Mouse (Mus musculus) hindlimb bud, embryonic 11.5 days (tissue): ENCODE results near the gene Fry.

ENCODE experiments used
- DNase-seq: peaks from one replicate; pipeline ENCODE4 v3.0.0-alpha.2; 2012; ENCODE audit warnings: low read depth, low spot score; ENCODE audit errors: extremely low spot score

Fry gene

DNA sequence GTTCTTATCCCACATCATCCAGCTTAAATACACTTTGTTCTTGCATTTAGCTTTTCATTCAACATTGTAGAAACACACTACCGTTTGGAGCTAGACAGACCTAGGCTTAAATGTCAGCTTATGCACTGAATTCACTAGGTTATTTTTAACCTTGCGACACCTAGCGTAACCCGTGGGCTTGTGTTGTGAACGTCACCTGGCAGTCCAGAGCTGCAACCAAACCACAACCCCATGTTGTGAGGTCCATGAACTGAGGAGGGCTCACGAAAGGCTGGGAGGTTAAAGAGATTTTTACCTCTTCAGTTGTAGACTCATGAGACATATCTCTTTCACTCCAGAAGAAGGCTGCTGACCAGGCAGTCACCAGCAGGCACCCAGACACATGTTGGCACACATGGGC, 210.2 kb downstream of the Fry start:
- no peak for DNase-seq

DNA sequence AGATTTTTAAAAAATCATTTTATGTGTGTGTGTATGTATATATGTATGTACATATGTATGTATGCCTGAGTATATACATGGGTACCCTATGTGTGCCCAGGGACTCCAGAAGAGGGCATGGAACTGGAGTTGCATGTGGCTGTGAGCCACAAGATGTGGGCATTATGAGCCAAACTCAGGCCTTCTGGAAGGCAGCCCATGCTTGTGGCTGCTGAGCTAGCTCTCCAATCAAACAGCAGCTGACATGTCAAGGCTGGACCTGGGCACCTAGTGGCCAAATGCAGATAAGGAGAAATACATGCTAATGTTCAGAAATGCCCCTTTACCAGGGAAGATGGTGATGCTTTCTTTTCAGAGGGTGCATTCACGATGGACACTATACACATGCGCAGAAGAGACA, 213.4 kb downstream of the Fry start:
- DNase-seq, result no peak

DNA sequence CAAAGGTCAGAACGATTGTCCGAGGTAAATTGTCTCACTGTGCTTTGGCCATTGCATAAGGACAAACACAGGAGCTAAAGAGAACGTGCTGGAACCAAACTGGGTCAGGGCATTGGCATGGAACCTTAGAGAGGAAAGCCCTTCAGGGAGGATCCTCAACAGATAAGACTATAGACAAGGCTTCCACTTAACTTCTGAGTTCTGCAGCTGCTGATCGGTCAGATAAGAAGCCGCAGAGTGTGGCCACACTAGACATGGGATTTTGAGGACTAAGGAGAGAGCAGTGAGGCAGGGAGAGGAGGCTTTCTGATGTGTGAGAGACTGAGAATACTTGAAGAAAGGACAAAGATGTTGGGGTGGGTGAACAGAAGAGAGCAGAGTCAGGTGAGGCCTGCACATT, 214.4 kb downstream of the Fry start:
- no peak for DNase-seq

DNA sequence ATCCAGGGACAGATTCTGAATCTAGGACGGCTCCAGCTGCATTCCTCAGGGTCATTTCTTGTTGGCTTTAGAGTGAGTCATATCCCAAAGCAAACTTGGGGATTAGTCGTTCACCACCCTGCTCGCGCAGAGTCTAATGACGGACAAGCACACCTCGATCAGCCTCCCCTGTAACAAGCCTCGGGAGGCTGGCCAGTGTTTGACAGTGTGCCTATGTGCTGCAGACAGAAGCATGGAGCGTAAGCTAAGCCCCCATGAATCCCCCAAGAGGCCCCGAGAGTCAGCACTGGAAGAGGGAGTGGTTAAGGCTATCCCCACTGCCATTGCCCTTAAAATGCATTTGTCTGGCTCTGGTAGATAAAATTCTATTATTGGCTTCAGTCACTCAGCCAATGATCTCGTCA, 214.9 kb downstream of the Fry start:
- no peak for DNase-seq

DNA sequence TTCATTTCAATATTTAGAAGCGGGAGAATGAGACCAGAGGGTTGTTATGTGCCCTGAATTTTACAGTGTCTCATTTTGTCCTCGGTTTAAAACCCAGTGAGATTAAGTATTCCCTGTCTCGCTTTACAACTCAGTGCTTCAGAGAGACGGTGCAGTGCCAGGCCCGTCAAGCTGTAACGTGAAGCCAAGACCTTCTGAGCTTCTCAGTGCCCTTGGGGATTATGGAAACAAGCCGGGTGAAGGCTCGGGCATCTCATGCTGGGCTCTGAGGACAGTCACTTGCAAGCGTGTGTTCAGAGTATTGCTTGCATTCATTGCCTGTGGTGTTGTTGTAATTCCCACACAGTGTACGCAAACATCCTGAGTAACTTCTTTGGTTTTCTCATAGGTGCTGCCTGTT, 218.0 kb downstream of the Fry start:
- DNase-seq, result no peak

DNA sequence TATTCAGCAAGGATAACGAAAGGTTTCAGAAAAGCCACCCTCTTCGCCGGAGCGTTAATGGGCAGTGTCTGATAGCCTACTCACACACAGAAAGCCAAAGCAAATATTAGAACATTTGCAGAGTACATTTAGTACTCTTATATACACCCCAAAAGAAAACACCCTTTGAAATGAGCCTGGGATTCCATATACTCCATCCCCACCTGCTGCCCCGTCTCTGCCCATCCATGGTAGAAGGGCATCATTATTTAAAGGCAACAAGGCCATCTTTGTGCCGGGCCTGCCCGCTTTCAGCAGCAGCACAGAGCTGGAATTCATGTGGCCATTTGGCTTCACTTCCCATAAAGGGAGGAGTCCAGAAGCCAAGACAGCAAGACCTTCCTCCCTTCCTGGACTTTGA, 219.3 kb downstream of the Fry start:
- DNase-seq, result no peak

DNA sequence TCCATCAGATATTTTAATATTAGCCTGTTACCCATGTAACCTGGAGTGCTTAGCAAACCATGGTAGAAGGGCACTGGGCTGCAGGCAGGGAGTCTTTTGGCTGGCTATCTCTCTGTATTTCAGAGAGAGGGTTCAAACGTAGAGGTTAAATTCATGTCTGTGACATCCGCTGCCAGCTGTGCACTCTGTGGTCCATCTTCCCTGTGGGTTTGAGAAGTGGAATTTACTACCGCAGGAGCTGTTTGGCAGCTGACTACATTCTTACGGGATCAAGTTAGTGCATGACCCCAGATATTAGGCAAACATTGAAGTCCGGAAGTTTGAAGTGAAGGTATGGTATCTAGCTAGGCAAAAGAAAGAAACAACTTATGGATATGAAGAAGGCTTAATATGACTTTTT, 222.5 kb downstream of the Fry start:
- no peak for DNase-seq

DNA sequence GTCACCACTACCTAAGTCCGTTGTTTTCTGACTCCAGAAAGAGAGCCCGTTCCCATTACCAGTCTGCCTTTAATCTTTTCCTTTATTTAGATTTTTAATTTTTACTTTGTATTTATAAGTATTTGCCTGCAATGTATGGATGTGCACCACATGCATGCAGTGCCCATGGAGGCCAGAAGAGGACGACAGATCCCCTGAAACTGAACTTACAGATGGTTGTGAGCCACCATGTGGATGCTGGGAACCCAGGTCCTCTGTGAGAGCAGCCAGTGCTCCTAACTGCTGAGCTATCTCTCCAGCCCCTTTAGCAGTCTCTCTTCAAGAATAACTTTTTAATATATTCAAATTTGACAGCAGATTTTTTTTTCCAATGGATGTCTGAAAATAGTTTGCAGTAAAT, 223.7 kb downstream of the Fry start:
- DNase-seq, result no peak

DNA sequence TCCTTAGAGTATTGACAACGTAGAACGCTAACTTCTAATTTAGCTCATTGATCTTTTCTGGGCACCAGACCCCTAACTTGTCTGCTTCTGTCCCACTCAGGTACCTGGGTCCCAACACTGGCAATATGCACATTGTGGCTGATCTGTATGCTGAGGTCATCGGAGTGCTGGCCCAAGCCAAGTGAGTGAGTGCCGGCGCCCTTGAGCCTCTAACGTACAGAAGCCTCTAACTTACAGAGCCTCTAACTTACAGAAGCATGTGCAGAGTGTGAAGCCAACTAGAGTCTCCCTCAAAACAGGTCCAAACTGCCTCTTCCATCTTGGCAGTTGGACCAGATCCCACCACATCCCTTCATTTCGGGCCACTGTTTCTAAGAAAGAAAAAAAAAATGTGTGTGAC, 227.5 kb downstream of the Fry start:
- DNase-seq, result no peak

DNA sequence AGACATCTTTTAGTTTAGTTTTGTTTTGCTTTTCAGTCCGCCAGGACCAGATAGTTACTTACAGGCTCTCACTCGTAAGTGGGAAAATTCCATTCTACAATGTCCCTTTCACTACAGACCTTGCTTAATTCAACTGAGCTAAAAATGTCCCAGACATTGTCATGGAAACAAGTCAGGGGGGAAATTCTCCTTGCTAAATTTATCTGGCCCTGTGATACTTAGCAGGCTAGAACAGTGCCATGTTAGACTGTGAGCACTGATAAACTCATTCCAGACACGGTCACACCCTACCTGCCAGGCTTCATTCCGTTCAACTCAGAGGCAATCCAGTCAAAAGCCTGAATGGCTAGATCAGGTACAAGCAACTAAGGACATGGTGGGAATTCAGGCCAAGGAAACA, 227.9 kb downstream of the Fry start:
- no peak for DNase-seq

DNA sequence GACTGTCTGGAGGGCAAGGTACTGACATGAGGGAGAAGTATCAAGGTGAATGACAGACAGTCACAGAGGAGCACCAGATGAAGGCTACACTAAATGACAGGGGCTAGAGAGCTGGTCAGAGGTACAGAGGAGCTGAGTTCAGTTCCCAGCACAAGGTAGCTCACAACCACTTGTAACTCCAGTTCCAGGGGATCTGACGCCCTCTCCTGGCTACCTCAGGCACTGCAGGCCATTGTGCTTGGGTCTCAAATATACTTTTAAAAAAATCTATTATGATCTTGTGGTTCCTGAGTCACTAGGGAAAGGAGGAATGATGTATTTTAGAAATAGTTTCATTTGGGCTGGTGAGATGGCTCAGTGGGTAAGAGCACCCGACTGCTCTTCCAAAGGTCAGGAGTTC, 229.4 kb downstream of the Fry start:
- no peak for DNase-seq

DNA sequence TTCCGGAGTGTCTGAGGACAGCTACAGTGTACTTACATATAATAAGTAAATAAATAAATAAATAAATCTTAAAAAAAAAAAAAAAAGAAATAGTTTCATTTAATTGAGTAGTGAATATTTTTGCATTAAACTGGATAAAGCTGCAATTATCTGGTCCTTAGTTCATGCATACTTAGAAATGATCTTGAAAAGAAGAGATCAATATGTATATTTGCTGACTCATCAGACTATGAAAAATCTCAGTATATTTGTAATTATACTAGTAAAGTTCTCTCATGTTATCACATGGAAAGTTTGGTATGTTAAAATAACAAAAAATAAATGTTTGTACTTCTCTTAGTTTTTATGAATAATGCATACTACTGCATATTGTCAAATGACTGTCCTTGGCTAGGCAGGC, 229.9 kb downstream of the Fry start:
- DNase-seq, result no peak

DNA sequence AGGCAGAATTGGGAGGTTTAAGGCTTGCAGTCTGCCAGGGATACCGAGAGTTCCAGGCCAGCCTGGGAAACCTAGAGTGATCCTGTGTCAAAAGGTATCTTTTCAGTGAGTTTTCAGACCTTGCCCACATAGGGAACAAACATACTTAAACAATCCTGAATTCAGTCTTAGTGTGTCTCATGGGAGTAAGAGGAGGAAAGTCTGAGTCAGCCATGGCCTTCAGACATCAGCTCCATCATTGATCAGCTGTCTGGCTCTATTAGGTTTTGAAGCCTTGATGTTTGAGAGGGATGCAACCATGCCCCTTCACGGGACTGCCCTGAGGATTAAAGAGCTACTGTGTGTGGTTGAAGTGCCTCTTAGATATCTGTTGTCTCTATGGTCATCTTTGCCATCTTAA, 232.7 kb downstream of the Fry start:
- no peak for DNase-seq

DNA sequence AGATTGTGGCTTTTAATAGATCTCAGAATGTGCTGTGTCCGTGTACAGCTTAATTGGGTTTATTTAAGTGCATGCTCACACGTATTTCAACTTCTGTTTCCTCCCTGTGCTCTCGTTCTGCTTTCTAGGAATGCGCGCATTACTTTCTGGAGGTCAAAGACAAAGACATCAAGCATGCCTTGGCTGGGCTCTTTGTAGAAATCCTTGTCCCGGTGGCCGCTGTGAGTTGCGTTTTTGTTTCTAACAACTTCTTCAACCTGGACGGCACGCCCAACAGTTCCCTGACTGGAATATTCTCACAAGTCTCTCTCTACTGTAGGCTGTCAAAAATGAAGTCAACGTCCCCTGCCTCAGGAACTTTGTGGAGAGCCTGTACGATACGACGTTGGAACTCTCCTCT, 240.2 kb downstream of the Fry start:
- DNase-seq, result no peak

DNA sequence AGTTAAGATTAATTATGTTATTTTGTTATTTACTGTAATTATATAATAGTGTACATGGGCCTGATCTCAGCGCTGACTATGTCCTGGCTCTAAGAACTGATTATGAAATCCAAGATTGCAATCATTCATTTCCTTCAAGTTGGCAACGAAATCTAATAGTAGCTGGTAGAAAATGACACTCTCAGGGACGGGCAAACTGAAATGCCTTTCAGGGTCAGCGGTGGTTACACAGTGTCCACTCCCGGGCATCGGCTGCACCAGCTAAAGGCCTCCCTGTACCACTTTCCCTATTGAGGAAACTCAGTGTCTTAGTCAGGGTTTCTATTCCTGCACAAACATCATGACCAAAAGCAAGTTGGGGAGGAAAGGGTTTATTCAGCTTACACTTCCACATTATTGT, 243.8 kb downstream of the Fry start:
- DNase-seq, result no peak

DNA sequence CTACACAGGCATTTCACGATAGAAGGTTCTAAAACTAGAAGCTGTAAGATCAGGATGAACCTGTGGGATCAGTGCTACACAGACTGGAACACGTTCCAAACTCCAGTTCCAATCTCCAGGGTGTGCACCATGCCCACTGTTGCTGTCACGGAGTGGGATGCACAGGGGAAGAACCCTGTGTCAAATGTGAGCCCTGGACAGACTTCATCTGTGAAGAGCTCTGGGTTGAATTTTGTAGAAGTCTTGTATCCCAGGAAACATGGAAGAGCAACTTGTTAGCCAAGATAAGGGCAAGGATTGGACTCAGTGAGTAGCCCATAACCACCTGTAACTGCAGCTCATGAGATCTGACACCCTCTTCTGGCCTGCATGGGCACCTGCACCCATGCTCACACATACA, 246.2 kb downstream of the Fry start:
- DNase-seq, result no peak

DNA sequence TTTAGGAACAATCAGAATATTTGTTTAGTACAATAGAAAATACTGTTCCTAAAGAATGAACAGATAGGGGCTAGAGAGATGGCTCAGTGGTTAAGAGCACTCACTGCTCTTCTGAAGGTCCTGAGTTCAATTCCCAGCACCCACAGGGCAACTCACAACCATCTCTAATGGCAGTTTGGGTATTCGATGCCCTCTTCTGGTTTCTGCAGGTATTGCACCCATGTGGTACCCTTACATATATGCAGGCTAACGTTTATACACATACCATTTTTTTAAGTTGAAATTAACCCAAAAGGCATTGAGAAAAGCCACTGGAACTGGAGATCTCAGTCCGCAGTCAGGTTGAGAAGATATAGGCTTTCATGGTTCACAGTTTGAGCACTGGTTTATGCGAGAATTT, 248.6 kb downstream of the Fry start:
- DNase-seq, result no peak

DNA sequence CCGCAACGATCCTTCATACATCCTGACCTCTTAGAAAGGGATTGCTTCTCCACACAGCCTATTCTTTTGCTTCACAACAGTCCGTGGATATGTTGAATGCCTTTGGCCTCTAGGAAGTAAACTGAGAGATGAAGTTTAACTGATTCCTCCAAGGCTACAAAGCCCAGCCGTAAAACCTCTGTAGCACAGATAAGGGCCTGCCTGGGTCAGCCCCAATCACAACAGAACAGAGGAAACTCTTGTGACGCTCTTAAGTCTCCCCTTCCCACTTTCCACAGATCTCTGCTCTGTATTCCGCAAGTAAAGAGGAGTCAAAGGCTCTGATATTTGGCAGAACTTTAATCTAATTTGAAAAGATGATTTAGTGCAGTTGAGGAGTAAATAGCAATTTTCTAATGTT, 251.8 kb downstream of the Fry start:
- DNase-seq, result no peak

DNA sequence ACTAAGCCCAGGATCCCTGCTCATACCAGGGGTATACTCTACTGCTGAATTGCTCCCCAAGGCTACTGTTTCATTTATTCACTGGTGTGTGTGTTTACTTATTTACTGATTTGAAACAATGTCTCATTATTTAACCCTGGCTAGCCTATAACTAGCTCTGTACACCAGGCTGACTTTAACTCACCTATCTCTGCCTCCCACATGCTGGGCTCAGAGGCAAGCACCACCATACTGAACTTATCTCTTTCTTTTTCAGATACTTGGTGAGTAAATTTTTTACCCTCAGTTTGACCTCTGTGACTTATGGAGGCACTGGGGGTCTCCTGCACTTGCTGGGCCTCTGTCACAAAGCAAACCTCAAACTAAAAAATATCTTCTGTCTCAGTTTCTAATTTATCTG, 252.4 kb downstream of the Fry start:
- no peak for DNase-seq

DNA sequence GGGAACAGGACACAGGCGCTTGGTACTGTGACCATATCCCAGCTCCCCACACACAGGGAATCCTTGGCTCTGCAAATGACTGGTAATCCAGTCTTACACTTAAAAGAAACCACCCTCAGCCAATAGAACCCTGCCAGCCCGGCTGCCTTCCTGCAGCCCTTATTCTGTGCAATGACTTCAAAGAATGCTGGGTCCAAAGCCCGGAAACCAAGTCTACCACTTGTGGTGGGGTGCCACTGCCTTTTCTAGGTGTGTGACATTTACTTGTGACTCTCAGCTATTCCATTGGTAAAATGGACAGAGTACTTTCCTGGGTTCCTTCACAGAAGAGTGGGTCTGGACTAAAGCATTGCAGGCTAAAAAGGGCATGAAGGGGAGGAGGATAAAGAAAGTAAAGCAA, 254.5 kb downstream of the Fry start:
- no peak for DNase-seq

DNA sequence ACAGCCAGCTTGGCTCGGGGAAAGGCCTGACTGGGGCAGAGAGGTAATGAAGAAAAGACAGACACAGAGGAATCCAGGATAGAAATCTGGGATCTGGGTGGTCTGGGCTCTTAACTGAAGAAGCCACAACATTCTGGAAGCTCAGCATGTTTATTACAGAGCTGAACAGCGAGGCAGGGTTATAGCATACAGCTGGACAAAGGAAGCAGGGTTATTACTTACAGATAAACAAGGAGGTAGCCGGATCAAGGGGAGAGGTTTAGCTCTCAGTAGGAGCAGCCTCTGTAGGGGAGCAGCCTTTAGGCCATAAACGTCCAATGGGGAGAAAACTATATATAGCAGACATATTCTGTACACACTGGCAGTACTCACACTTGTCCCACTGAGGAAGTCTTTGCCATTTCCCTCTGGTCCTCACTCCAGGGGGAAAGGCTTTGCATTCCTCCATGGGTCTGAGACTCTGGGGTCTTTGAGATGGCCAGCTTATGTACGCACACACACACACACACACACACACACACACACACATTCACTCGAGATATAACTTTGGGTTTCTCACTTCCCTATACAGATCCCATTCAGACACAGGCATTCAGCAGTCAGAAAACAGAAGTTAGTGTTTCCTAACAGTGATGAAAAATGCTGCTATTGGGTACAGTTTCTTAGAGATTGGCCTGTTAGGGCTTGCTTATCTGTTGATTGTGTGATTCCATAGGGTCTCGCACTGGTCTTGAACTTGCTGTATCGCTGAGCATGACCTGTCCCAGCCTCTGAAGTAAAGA, 256.5 kb downstream of the Fry start:
- no peak for DNase-seq

DNA sequence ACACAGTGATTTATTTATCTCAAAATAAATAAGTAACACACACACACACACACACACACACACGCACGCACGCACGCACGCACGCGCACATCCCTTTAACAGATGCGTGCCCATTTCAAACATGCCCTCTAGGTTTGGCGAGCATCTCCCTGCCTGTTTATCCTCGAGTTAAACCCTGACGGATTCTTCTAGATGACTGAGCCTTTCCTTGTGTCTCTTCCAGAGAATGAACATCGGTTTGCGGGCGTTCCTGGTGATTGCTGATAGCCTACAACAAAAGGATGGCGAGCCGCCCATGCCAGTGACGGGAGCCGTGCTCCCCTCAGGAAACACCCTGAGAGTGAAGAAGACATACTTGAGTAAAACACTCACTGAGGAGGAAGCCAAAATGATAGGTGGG, 260.1 kb downstream of the Fry start:
- no peak for DNase-seq

DNA sequence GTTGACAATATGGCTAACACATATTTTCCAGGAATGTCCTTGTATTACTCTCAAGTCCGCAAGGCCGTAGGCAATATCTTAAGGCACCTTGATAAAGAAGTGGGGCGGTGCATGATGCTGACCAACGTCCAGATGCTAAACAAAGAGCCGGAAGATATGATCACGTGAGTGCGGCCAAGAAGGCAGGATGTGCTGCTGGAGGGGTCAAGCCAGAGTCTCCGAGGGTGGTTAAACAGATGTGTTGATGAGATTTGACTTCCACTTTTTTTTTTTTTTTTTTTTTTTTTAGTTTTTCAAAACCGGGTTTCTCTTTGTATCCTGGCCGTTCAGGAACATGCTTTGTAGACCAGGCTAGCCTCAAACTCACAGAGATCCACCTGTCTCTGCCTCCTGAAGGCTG, 262.3 kb downstream of the Fry start:
- DNase-seq, result no peak

DNA sequence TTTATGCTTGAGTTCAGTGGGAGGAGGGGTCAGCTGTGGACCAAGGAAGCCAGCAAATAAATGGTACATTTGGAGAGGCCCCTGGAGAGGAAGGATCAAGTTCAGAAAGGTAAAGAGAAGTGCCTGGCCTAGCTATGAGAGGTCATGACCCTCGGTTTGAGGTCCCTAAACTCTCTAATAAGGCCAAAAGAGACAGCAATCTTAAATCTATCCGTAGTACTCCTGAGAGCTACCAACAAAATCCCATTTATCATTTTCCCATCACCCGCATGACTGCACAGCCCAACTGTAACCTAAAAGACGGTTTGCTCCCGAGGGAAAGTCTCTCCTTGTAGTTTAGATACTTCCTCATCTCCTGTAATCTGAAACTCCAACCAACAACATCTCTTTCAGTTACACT, 264.0 kb downstream of the Fry start:
- no peak for DNase-seq
